Mouse (Mus musculus) lung, embryonic 15.5 days (tissue): ENCODE measurements at regions not wholly inside any gene's neighbourhood (a gene's known extent, or its start where the extent isn't known, plus 50 kb on each side); places are given as distances from the start of the nearest gene placed in this dataset.

Source experiments
- ATAC-seq: fragments of 200-750 bp; cut with Nextera tagmentation; 2 replicates; pipeline ENCODE4 v1.8.0; 2017; ENCODE audit warnings: moderate number of reproducible peaks, borderline replicate concordance; ENCODE audit not compliant: low FRiP score, low TSS enrichment; ENCODE audit errors: extremely low read depth
- H3K27ac ChIP-seq: fragments of 300-500 bp; sonication (generic); 2 replicates; pipeline ENCODE4 v1.5.1; 2015; ENCODE audit warnings: moderate library complexity, mild to moderate bottlenecking, inconsistent platforms
- H3K27me3 ChIP-seq: fragments of 300-500 bp; sonication (generic); 2 replicates; pipeline ENCODE4 v1.6.1; 2015; ENCODE audit warnings: inconsistent platforms
- H3K36me3 ChIP-seq: fragments of 300-500 bp; sonication (generic); 2 replicates; pipeline ENCODE4 v1.6.1; 2015; ENCODE audit warnings: inconsistent platforms
- H3K4me1 ChIP-seq: fragments of 300-500 bp; sonication (generic); 2 replicates; pipeline ENCODE4 v1.6.1; 2015; ENCODE audit warnings: inconsistent platforms
- H3K4me2 ChIP-seq: fragments of 300-500 bp; sonication (generic); 2 replicates; pipeline ENCODE4 v1.6.1; 2015; ENCODE audit warnings: inconsistent platforms, mild to moderate bottlenecking, moderate library complexity
- H3K4me3 ChIP-seq: fragments of 300-500 bp; sonication (generic); 2 replicates; pipeline ENCODE4 v1.5.1; 2015; ENCODE audit warnings: mild to moderate bottlenecking, inconsistent platforms
- H3K9ac ChIP-seq: fragments of 300-500 bp; sonication (generic); 2 replicates; pipeline ENCODE4 v1.6.1; 2015; ENCODE audit warnings: inconsistent platforms
- H3K9me3 ChIP-seq: fragments of 300-500 bp; sonication (generic); 2 replicates; pipeline ENCODE4 v1.6.1; 2016; ENCODE audit warnings: inconsistent platforms
- WGBS: fragments of 180-500 bp; shearing (Covaris S2); methylation state at CpG from one replicate; pipeline ENCODE4 v1.1.7; 2015; 5-methylcytosine and 5-hydroxymethylcytosine counted together

DNA sequence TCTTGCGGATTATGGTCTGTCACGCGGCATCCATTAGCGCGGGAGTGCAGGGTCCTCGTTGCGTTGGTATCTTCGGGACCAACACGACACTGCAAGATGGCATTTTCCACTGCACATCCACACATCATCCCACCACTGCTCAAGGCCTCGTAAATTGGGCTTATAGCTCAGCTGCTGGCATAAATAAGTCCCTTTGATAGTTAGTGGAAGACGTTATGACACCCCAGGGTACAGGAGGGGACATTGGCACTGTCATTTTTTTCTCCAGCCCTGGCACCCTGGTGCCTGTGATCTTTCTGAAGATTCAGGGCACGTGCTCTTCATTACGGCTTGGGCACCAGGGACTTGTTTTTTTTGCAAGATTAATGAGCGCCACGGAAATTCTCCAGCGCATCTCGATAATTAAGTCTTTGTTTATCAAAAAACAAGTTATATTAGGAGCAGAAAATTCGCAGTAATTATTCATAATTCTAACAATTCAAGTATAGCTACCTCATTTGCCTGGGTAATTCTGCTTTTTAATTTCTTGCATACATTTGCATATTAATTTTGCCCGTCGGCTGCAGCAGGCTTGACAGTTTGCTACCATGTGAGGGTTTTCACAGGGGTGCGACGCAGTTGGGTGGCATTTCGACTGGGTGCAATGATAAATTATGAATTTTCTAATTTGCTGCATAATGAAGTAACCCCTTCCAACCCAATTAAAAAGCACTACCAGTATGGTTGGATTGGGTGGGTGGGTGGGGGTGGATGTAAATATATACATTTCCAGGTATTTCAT is 119.1 kb downstream of the Vrk1 start:
- H3K9ac ChIP-seq, result no peak overlapping the region
- WGBS, result 91% methylated on average over 23 of the region's 23 CpGs
- H3K27ac ChIP-seq, result no peak overlapping the region
- no peak overlapping the region for H3K4me2 ChIP-seq
- no peak overlapping the region for H3K4me3 ChIP-seq
- no peaks in the 10 kb centered on the region for H3K27me3 ChIP-seq
- ATAC-seq, result no peak
- no peaks in the 10 kb centered on the region for H3K9me3 ChIP-seq
- H3K36me3 ChIP-seq, result no peaks in the 10 kb centered on the region
- H3K4me1 ChIP-seq, result no peaks in the 10 kb centered on the region

DNA sequence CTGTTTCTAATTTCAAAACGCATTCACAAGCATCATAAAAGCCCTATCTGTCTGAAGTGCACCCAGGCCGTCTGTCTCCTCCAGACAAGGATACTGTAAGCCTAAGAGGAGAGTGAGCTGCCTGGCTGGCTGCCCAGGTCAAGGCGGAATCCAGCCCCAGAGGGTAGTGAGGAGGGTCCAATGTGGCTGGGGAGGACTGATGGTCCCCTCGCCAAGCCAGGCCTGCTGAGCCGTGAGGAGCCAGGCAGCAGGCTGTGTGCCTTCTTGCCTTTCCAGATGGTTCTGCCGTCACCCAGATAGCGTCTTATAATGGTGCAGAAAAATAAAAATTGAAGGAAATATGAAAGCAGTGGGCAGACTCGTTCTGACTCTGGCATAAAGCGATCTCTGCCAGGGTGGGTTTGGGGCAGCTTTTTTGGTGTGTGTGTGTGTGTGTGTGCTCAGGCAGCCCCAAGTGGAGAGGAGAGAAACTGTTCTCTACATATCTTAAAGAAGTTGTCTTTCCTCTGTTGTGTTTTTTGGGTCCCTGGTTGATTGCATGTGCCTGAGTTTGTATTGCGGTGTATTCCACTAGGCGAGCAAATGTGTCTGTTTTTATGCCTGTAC is 120.1 kb downstream of the Vrk1 start:
- WGBS, result 69% methylated on average over 11 of the region's 11 CpGs

DNA sequence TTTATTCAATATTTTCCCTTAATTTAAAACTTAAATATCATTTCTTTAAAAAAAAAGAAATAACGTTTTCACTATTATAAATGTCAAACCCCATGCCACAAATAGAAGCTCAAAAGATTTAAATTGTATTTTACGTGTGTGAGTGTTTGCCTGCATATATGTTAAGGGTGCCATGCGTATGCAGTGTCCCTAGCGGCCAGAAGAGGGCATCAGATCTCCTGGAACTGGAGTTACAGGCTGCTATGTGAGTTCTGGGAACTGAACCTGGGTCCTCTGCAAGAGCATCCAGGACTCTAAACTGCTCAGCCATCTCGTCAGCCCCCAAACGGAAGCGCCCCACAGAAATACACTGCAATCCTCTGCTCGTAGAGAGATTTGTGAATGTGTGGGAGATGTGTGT is 122.7 kb downstream of the Vrk1 start:
- no peak for ATAC-seq
- Histone ChIP-seq H3K4me1 (no peaks in the 10 kb centered on the region), H3K4me3 (no peak overlapping the region), H3K9ac (no peak overlapping the region), H3K27me3 (no peaks in the 10 kb centered on the region), H3K4me2 (no peak overlapping the region), H3K9me3 (no peaks in the 10 kb centered on the region), H3K27ac (no peak overlapping the region), H3K36me3 (no peaks in the 10 kb centered on the region)
- 88% methylated on average over 8 of the region's 8 CpGs for WGBS

More for the DNA sequence above, 120.1 kb downstream of the Vrk1 start:
- Histone ChIP-seq H3K4me2 (no peak overlapping the region), H3K4me1 (no peaks in the 10 kb centered on the region), H3K36me3 (no peaks in the 10 kb centered on the region), H3K27me3 (no peaks in the 10 kb centered on the region), H3K9me3 (no peaks in the 10 kb centered on the region), H3K9ac (no peak overlapping the region), H3K27ac (no peak overlapping the region), H3K4me3 (no peak overlapping the region)
- no peak for ATAC-seq

DNA sequence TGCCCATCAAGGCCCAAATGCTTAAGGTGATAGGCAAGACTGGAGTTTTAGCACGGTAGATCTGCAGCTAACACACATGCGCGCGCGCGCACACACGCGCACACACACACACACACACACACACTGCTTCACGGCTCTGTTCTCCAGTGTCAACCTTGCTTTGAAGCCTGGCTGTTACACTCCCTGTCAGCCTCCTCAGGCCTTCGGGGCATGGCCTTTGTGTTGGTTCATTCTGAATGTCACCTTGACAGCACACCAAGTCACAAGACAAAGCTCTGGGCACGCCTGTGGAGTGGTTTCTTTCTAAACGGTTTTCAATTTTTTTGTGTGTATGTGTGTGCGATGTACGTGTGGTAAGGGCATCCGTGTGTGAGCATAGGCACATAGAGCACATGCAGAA is 128.4 kb downstream of the Vrk1 start:
- no peaks in the 10 kb centered on the region for H3K36me3 ChIP-seq
- H3K27me3 ChIP-seq, result no peaks in the 10 kb centered on the region
- no peak overlapping the region for H3K9ac ChIP-seq
- no peak overlapping the region for H3K4me2 ChIP-seq
- H3K4me1 ChIP-seq, result no peaks in the 10 kb centered on the region
- no peak for ATAC-seq
- no peaks in the 10 kb centered on the region for H3K9me3 ChIP-seq
- WGBS, result 85% methylated on average over 15 of the region's 15 CpGs
- no peak overlapping the region for H3K27ac ChIP-seq
- no peak overlapping the region for H3K4me3 ChIP-seq

DNA sequence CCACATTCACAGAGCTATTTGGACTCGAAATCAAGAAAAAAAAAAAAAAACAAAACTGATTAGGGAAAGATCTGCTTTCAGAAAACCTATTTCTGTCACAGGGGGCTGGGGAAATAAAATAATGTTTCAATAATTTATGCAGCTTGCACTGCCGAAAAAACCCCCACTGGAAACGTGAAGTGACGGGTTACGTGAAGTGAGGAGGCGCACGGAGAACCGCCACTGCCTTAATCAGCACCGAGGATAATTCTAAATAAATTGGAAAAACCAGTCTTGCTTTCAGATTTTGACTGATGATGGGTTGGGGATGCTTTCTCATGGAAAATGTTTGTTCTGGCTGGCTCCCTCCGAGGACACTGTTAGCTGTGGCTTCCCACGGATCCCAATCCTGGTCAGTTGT is 129.5 kb downstream of the Vrk1 start:
- no peak overlapping the region for H3K4me3 ChIP-seq
- H3K36me3 ChIP-seq, result no peaks in the 10 kb centered on the region
- no peaks in the 10 kb centered on the region for H3K4me1 ChIP-seq
- H3K9me3 ChIP-seq, result no peaks in the 10 kb centered on the region
- no peak overlapping the region for H3K27ac ChIP-seq
- no peak overlapping the region for H3K4me2 ChIP-seq
- H3K27me3 ChIP-seq, result no peaks in the 10 kb centered on the region
- ATAC-seq, result no peak
- 70% methylated on average over 11 of the region's 11 CpGs for WGBS
- H3K9ac ChIP-seq, result no peak overlapping the region

DNA sequence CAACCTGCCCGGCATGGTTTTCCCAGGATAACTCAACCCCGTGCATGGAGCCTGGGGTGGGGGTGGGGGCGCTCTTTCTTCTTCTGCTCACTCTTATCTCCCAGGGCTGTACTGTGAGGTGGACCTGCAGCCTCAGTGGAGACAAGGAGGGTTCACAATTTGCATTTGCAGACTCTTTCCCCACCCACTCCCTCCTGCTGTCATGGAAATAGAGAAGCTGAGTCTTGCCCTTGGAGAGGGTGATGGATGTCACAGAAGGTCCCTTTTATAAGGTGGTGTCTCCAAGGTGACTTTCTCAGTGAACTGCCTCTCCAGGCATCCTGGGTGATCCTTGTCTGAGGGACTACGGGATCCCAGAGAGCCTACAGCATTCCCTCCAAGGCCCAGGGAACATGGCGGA is 129.9 kb downstream of the Vrk1 start:
- no peak overlapping the region for H3K9ac ChIP-seq
- H3K27me3 ChIP-seq, result no peaks in the 10 kb centered on the region
- H3K9me3 ChIP-seq, result no peaks in the 10 kb centered on the region
- H3K4me3 ChIP-seq, result no peak overlapping the region
- H3K36me3 ChIP-seq, result no peaks in the 10 kb centered on the region
- ATAC-seq, result no peak
- H3K4me2 ChIP-seq, result no peak overlapping the region
- no peaks in the 10 kb centered on the region for H3K4me1 ChIP-seq
- H3K27ac ChIP-seq, result no peak overlapping the region
- WGBS, result 58% methylated on average over 5 of the region's 5 CpGs

DNA sequence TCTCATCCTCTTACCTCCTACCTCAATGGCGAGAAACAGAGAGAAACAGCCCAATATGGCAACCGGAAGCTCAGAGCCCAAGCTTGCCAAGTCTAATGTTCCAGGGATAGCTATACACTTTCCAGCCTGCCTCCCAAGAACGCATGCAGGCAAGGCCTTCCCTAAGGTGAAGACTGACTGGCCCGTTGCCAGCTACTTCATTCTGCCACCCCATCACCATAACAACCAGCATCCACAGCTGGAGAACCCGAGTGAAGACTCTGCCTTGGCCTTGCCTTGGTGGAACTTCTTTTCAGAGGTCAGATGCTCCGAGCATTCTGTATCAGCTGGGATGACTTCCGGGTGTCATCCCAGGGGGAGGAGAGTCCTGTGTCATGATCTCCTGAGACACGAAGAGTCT is 130.6 kb downstream of the Vrk1 start:
- Histone ChIP-seq H3K9ac (no peak overlapping the region), H3K27me3 (no peaks in the 10 kb centered on the region), H3K27ac (no peak overlapping the region), H3K4me1 (no peaks in the 10 kb centered on the region), H3K4me2 (no peak overlapping the region), H3K9me3 (no peaks in the 10 kb centered on the region), H3K4me3 (no peak overlapping the region), H3K36me3 (no peaks in the 10 kb centered on the region)
- WGBS, result 63% methylated on average over 8 of the region's 8 CpGs
- no peak for ATAC-seq

DNA sequence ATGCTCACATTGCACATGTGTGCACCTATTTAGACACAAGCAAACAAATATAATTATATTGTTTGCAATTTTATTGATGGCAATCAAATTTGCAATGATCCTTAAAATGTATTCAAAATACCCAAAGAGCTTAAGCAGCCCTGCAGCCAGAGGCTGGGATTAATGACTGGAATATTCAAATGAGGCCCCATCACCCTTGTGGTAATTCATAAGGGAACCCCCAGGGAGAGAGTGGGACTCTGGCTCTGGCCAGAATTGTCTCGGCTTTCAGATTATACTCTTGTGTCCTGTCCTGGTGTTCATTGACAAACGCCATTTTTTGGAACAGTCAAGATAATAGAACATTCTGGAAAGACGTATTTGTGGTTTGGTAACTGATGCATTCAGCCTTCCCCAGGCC is 133.5 kb downstream of the Vrk1 start:
- H3K27me3 ChIP-seq, result no peaks in the 10 kb centered on the region
- no peak for ATAC-seq
- WGBS, result 71% methylated on average over 3 of the region's 3 CpGs

DNA sequence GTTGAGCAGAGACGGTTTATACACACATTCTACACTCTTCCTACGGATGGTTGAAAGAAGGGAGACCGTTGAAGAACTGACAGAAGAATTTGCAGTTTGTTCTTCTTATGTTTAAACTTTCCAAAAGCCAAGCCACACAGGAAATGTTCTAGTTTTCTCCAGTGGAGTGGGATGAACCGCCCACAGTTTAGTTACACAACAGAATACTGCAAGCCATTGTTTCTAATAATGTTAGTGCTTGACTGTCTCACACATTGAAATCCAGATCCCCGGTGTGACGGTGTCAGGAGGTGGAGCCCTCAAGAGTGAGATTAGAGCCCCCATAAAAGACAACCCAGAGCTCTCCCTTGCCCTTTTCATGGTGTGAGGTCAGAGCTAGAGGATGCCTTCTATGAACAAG is 146.8 kb downstream of the Vrk1 start:
- Histone ChIP-seq H3K4me3 (no peak overlapping the region), H3K9me3 (no peaks in the 10 kb centered on the region), H3K4me2 (no peak overlapping the region), H3K36me3 (no peaks in the 10 kb centered on the region), H3K4me1 (no peaks in the 10 kb centered on the region), H3K9ac (no peak overlapping the region), H3K27me3 (no peaks in the 10 kb centered on the region), H3K27ac (no peak overlapping the region)
- WGBS, result 69% methylated on average over 6 of the region's 6 CpGs
- no peak for ATAC-seq

More for the DNA sequence above, 133.5 kb downstream of the Vrk1 start:
- Histone ChIP-seq H3K27ac (no peak overlapping the region), H3K36me3 (no peaks in the 10 kb centered on the region), H3K4me1 (no peaks in the 10 kb centered on the region), H3K9ac (no peak overlapping the region), H3K4me2 (no peak overlapping the region), H3K9me3 (no peaks in the 10 kb centered on the region), H3K4me3 (no peak overlapping the region)

DNA sequence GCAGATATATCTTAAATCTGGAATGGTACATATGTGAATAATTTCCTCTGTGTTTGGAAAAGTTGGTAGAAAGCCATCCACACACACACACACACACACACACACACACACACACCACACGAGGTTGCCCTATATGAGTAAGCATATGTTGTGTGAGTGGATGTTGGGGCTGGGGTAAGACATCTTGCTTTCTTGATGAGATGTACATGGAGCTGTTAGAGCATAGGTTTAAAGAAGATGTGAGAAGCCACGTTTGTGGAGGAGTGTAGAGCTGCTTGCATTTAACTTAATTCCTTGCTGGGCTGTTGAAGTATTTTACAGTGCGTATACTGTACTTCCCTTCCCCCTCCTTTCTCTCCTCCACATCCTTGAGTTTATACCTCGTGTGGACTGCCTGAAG is 147.8 kb downstream of the Vrk1 start:
- WGBS, result 52% methylated on average over 4 of the region's 4 CpGs
- no peak overlapping the region for H3K27ac ChIP-seq
- H3K4me1 ChIP-seq, result no peaks in the 10 kb centered on the region
- H3K4me2 ChIP-seq, result no peak overlapping the region
- H3K36me3 ChIP-seq, result no peaks in the 10 kb centered on the region
- no peak overlapping the region for H3K4me3 ChIP-seq
- no peak overlapping the region for H3K9ac ChIP-seq
- no peaks in the 10 kb centered on the region for H3K27me3 ChIP-seq
- no peaks in the 10 kb centered on the region for H3K9me3 ChIP-seq
- ATAC-seq, result no peak

DNA sequence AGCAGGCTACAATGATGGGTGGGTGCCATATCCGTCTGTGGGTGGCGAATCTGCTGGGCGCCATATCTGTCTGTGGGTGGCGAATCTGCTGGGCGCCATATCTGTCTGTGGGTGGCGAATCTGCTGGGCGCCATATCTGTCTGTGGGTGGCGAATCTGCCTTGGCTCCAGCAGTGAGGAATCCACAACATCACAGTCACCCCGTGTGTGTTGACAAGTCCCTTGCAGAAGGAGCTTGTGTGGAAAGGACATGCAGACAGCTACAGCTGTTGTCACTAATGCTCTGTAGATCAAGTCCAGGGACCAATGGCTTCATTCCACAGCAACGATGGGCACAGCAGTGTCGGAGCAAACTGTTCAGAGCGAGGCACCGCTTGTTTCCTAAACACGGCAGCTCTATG is 148.6 kb downstream of the Vrk1 start:
- H3K27ac ChIP-seq, result no peak overlapping the region
- 88% methylated on average over 14 of the region's 14 CpGs for WGBS
- ATAC-seq, result no peak

DNA sequence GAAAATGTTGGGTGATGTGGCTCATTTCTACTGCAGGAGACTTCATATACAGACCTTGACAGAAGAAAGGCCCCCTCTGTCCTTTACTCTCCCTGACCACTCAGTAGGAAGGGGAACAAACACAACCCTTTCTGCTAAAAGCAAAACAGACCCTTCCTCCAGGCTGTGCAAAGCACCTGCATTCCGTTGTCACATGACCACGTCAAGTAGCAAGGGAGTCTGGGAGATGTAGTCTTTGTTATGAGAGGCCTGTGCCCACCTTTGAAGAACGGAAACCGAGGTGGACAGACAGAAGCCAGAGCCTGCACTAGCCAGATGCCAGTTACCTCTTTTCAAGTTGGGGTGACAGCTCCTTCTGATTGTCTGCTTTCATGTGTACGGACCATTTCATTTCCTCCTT is 161.3 kb downstream of the Vrk1 start:
- Histone ChIP-seq H3K4me1 (peaks cover 14% of the 10 kb centered on the region; the same call in 1 of the 2 replicates), H3K4me2 (no peak overlapping the region), H3K36me3 (no peaks in the 10 kb centered on the region), H3K27me3 (peaks cover 37% of the 10 kb centered on the region), H3K4me3 (no peak overlapping the region), H3K9ac (no peak overlapping the region), H3K27ac (no peak overlapping the region), H3K9me3 (no peaks in the 10 kb centered on the region)
- no peak for ATAC-seq
- WGBS, result 42% methylated on average over 5 of the region's 5 CpGs

More for the DNA sequence above, 148.6 kb downstream of the Vrk1 start:
- H3K4me3 ChIP-seq, result no peak overlapping the region
- H3K4me2 ChIP-seq, result no peak overlapping the region
- H3K27me3 ChIP-seq, result no peaks in the 10 kb centered on the region
- no peaks in the 10 kb centered on the region for H3K9me3 ChIP-seq
- no peaks in the 10 kb centered on the region for H3K36me3 ChIP-seq
- no peak overlapping the region for H3K9ac ChIP-seq
- H3K4me1 ChIP-seq, result no peaks in the 10 kb centered on the region
